Mouse (Mus musculus): ENCODE data around the gene Golt1a.

GRCm38 (mm10) chr1:133371431-133371830 is 61.8 kb downstream of the Golt1a start:
- no peak for TF ChIP-seq GATA1 (IDR thresholded peaks at IDR 0.05; ENCODE audit: borderline replicate concordance, low read length)
- TF ChIP-seq FLI1 (IDR thresholded peaks at IDR 0.05; ENCODE audit: low read length): no peak
